Mouse (Mus musculus) bone marrow, adult 2 months (tissue): ENCODE data around the gene Srm. TPM values are rescaled to one million over a fixed set of nuclear protein-coding genes. Genes with fewer than 3 reads are reported as not detected.
A peak's percentile ranks its signal among the peaks of the same experiment; 100 is the strongest.

Experiments used
- H3K27ac ChIP-seq: fragments of 200-500 bp; 2 replicates; pipeline ENCODE4 v1.5.1; 2012; ENCODE audit warnings: low read depth, mild to moderate bottlenecking, control low read depth, inconsistent platforms, low read length; ENCODE audit not compliant: control insufficient read depth, poor library complexity, insufficient read depth
- H3K4me1 ChIP-seq: fragments of 200-500 bp; 2 replicates; pipeline ENCODE4 v1.6.1; 2011; ENCODE audit warnings: low read length; ENCODE audit not compliant: control insufficient read depth, insufficient read depth
- H3K4me3 ChIP-seq: fragments of 200-500 bp; replicated peaks from 2 replicates; pipeline ENCODE3; 2011; ENCODE audit warnings: mild to moderate bottlenecking, low read depth, low read length, control low read depth; ENCODE audit not compliant: control insufficient read depth
- CTCF ChIP-seq: fragments of 200-500 bp; IDR thresholded peaks from 2 replicates; pipeline ENCODE4 v1.5.1; 2011; ENCODE audit warnings: low read length, control low read depth; ENCODE audit not compliant: control insufficient read depth, insufficient read depth
- POLR2A ChIP-seq: fragments of 200-500 bp; IDR thresholded peaks from 2 replicates; pipeline ENCODE4 v1.6.1; 2011; ENCODE audit warnings: low read depth, mild to moderate bottlenecking, control low read depth, low read length, borderline replicate concordance; ENCODE audit not compliant: control insufficient read depth
- WGBS: fragments of 180-500 bp; shearing (Covaris S2); methylation state at CpG from one replicate; pipeline ENCODE4 v1.1.7; 2018; 5-methylcytosine and 5-hydroxymethylcytosine counted together
- polyA plus RNA-seq: library from polyadenylated mRNA; stranded (reverse); fragments of >200 nt; gene quantifications from 2 replicates; pipeline ENCODE4 v1.2.4, GENCODE M21; 2011; ENCODE audit warnings: low replicate concordance; ENCODE audit not compliant: missing spikeins, insufficient read depth, insufficient read length

Gene Srm
- polyA plus RNA-seq, 1 experiment: 24.6 TPM

- Histone ChIP-seq H3K4me1 (no peaks in the 10 kb centered on the region; the same call in 1 of the 2 replicates), H3K4me3 (no peak overlapping the region), H3K27ac (no peak overlapping the region)
- WGBS: 65% methylated on average over 4 of the region's 4 CpGs
- TF ChIP-seq CTCF: no peak
- no peak for TF ChIP-seq POLR2A
Measured at GRCm38 (mm10) chr4:148623609-148624008, 32.3 kb downstream of the Srm start.

GRCm38 (mm10) chr4:148625010-148625409, 33.7 kb downstream of the Srm start:
- no peak for TF ChIP-seq POLR2A
- TF ChIP-seq CTCF: no peak
- H3K27ac ChIP-seq: no peak overlapping the region
- 83% methylated on average over 10 of the region's 10 CpGs for WGBS
- no peaks in the 10 kb centered on the region; the same call in 1 of the 2 replicates for H3K4me1 ChIP-seq
- H3K4me3 ChIP-seq: no peak overlapping the region

GRCm38 (mm10) chr4:148625756-148626622, 34.7 kb downstream of the Srm start:
- TF ChIP-seq CTCF (no peak), POLR2A (no peak)
- Histone ChIP-seq H3K4me1 (no peaks in the 10 kb centered on the region; the same call in 1 of the 2 replicates), H3K27ac (peak overlapping the region; percentile 97), H3K4me3 (peak overlapping the region; percentile 85)
- WGBS: under 1% methylated on average over 57 of the region's 57 CpGs

GRCm38 (mm10) chr4:148626623-148627185, 35.4 kb downstream of the Srm start, which contains the start of gene Tardbp:
Tardbp (minus strand) TSS chr4:148627019.
- peak within 1 kb of the TSS; percentile 97 for H3K27ac ChIP-seq
- TF ChIP-seq POLR2A: peak; percentile 97
- no peak for TF ChIP-seq CTCF
- WGBS: under 1% methylated on average over 51 of the region's 51 CpGs
- peak within 1 kb of the TSS; percentile 85 for H3K4me3 ChIP-seq
- no peaks in the 10 kb centered on the region; the same call in 1 of the 2 replicates for H3K4me1 ChIP-seq

GRCm38 (mm10) chr4:148627246-148627645, 35.9 kb downstream of the Srm start:
- Histone ChIP-seq H3K4me1 (no peaks in the 10 kb centered on the region; the same call in 1 of the 2 replicates), H3K27ac (no peak overlapping the region), H3K4me3 (peak overlapping the region; percentile 15)
- TF ChIP-seq CTCF: no peak
- no peak for TF ChIP-seq POLR2A
- 63% methylated on average over 3 of the region's 3 CpGs for WGBS

GRCm38 (mm10) chr4:148632013-148632692, 40.9 kb downstream of the Srm start:
- WGBS: 66% methylated on average over 3 of the region's 3 CpGs
- TF ChIP-seq CTCF (no peak), POLR2A (no peak)

GRCm38 (mm10) chr4:148633395-148634061, 42.2 kb downstream of the Srm start:
- TF ChIP-seq CTCF (no peak), POLR2A (no peak)
- no peak overlapping the region for H3K4me3 ChIP-seq
- no peak overlapping the region for H3K27ac ChIP-seq
- 31% methylated on average over 2 of the region's 2 CpGs for WGBS
- no peaks in the 10 kb centered on the region; the same call in 1 of the 2 replicates for H3K4me1 ChIP-seq

More at GRCm38 (mm10) chr4:148632013-148632692, 40.9 kb downstream of the Srm start:
- no peak overlapping the region for H3K4me3 ChIP-seq
- H3K4me1 ChIP-seq: no peaks in the 10 kb centered on the region; the same call in 1 of the 2 replicates
- H3K27ac ChIP-seq: no peak overlapping the region

GRCm38 (mm10) chr4:148635309-148635708, 44.0 kb downstream of the Srm start:
- no peaks in the 10 kb centered on the region; the same call in 1 of the 2 replicates for H3K4me1 ChIP-seq
- WGBS: 69% methylated on average over 2 of the region's 2 CpGs
- H3K4me3 ChIP-seq: no peak overlapping the region
- no peak overlapping the region for H3K27ac ChIP-seq
- TF ChIP-seq POLR2A: no peak
- no peak for TF ChIP-seq CTCF
